10 mouse cellular contexts compared by ENCODE assay signal in genomic region chr19:53653624-53654467, GRCm38 (mm10). TPM values are rescaled to one million over a fixed set of nuclear protein-coding genes. Genes with fewer than 3 reads are reported as not detected.
A peak's percentile ranks its signal among the peaks of the same experiment; 100 is the strongest.
DNase-seq lines count a peak whose midpoint lies in the region; ATAC-seq and TF ChIP-seq lines count a peak whose summit lies in the region.
"Had no signal": no experiment of that assay in that cellular context is flagged by ENCODE, and none has a peak within 500 bp of the region (broad histone marks: within the 10 kb centered on the region; RNA-seq: fewer than 3 reads in every experiment).

No protein-coding gene starts in this region.

- H3K9me3 ChIP-seq in forebrain, embryonic 11.5 days (ENCODE audit: control insufficient read depth, low read length) = no peaks in the 10 kb centered on the region
- H3K9me3 ChIP-seq in forebrain, postnatal 0 days (ENCODE audit: low read length) = no peaks in the 10 kb centered on the region
- no peaks in the 10 kb centered on the region for H3K9me3 ChIP-seq in hindbrain, embryonic 15.5 days
- H3K9me3 ChIP-seq: G1E; stomach, embryonic 15.5 days had no signal

- H3K4me3 ChIP-seq in forebrain, embryonic 11.5 days (ENCODE audit: low read depth, low read length) = no peak overlapping the region
- no peak overlapping the region for H3K4me3 ChIP-seq in forebrain, postnatal 0 days (ENCODE audit: low read depth, low read length)
- H3K4me3 ChIP-seq in hindbrain, embryonic 15.5 days = no peak overlapping the region
- H3K4me3 ChIP-seq: stomach, embryonic 15.5 days had no signal

- no peaks in the 10 kb centered on the region for H3K36me3 ChIP-seq in forebrain, embryonic 11.5 days (ENCODE audit: control insufficient read depth, insufficient read depth, low read length)
- H3K36me3 ChIP-seq in forebrain, postnatal 0 days (ENCODE audit: insufficient read depth) = no peaks in the 10 kb centered on the region
- H3K36me3 ChIP-seq in hindbrain, embryonic 15.5 days = no peaks in the 10 kb centered on the region
- H3K36me3 ChIP-seq: stomach, embryonic 15.5 days had no signal

- H3K9ac ChIP-seq in forebrain, embryonic 11.5 days (ENCODE audit: low read length) = no peak overlapping the region
- H3K9ac ChIP-seq in forebrain, postnatal 0 days = no peak overlapping the region
- no peak overlapping the region for H3K9ac ChIP-seq in hindbrain, embryonic 15.5 days
- H3K9ac ChIP-seq: stomach, embryonic 15.5 days had no signal

- peaks cover 7% of the 10 kb centered on the region for H3K4me1 ChIP-seq in forebrain, embryonic 11.5 days (replicated peaks; ENCODE audit: control insufficient read depth, insufficient read depth, low read length)
- H3K4me1 ChIP-seq in forebrain, postnatal 0 days (ENCODE audit: insufficient read depth) = no peaks in the 10 kb centered on the region
- H3K4me1 ChIP-seq in hindbrain, embryonic 15.5 days (replicated peaks) = peaks cover 17% of the 10 kb centered on the region

- ATAC-seq in forebrain, embryonic 11.5 days (replicated peaks; ENCODE audit: low FRiP score) = peak; percentile 42
- no peak for ATAC-seq in forebrain, postnatal 0 days
- ATAC-seq in hindbrain, embryonic 15.5 days (ENCODE audit: low FRiP score, low read depth) = peak; percentile 17; the same call in 1 of the 2 replicates

- no peak overlapping the region for H3K4me2 ChIP-seq in forebrain, embryonic 11.5 days (ENCODE audit: low read depth, low read length, severe bottlenecking)
- no peak overlapping the region for H3K4me2 ChIP-seq in forebrain, postnatal 0 days (ENCODE audit: low read depth)
- no peak overlapping the region for H3K4me2 ChIP-seq in hindbrain, embryonic 15.5 days
- H3K4me2 ChIP-seq: stomach, embryonic 15.5 days had no signal

- TF ChIP-seq CTCF in forebrain, postnatal 0 days (IDR thresholded peaks at IDR 0.05; ENCODE audit: low read depth) = no peak

- DNase-seq in forebrain, embryonic 11.5 days (ENCODE audit: low spot score) = no peak
- DNase-seq in forebrain, postnatal 0 days = no peak
- DNase-seq in R1 (ENCODE audit: low read depth, low spot score) = peak; percentile 68
- DNase-seq in lung, adult 18-20 months = peak; percentile 45 to 58
- DNase-seq in yolk sac, embryonic 10.5 days (ENCODE audit: low spot score) = peak; percentile 12
- DNase-seq in cerebellum, adult 18-20 months = no peak
- DNase-seq in layer of hippocampus, adult 9-10 months (ENCODE audit: low spot score) = no peak

- WGBS in forebrain, embryonic 11.5 days = 72% methylated on average over 20 of the region's 20 CpGs
- WGBS in forebrain, postnatal 0 days = 53% methylated on average over 20 of the region's 20 CpGs
- WGBS in hindbrain, embryonic 15.5 days = 67% methylated on average over 20 of the region's 20 CpGs

- no peaks in the 10 kb centered on the region for H3K27me3 ChIP-seq in forebrain, embryonic 11.5 days (ENCODE audit: control insufficient read depth, insufficient read depth, low read length)
- no peaks in the 10 kb centered on the region for H3K27me3 ChIP-seq in forebrain, postnatal 0 days (ENCODE audit: insufficient read depth, low read length)
- H3K27me3 ChIP-seq in hindbrain, embryonic 15.5 days = no peaks in the 10 kb centered on the region
- H3K27me3 ChIP-seq: stomach, embryonic 15.5 days had no signal

- no peak overlapping the region for H3K27ac ChIP-seq in forebrain, embryonic 11.5 days (ENCODE audit: low read depth, low read length)
- no peak overlapping the region for H3K27ac ChIP-seq in forebrain, postnatal 0 days (ENCODE audit: low read depth, low read length)
- no peak overlapping the region for H3K27ac ChIP-seq in hindbrain, embryonic 15.5 days (replicated peaks)
- H3K27ac ChIP-seq: stomach, embryonic 15.5 days had no signal

RNA-seq across cellular contexts. Expression of gene Rbm20, which starts 23.3 kb away (rescaled TPM):
- 4.2 and 4.6 TPM in 2 replicates for polyA plus RNA-seq in forebrain, embryonic 11.5 days (2014; fragmentation: Nextera tagmentation; extraction: Ambion mirVana)
- 2.9 and 3.4 TPM in 2 replicates for total RNA-seq in forebrain, postnatal 0 days (2014; rRNA removed)
- polyA plus RNA-seq in forebrain, postnatal 0 days (2015; fragmentation: Nextera tagmentation; extraction: Ambion mirVana) = 1.1 and 1.4 TPM in 2 replicates
- polyA plus RNA-seq in hindbrain, embryonic 15.5 days (2015; fragmentation: Nextera tagmentation; extraction: Ambion mirVana) = 0.71 and 0.80 TPM in 2 replicates

RNA-seq across cellular contexts. Expression of gene Smc3, which starts 53.6 kb away (rescaled TPM):
- 94.1 and 101 TPM in 2 replicates for polyA plus RNA-seq in forebrain, embryonic 11.5 days (2014; fragmentation: Nextera tagmentation; extraction: Ambion mirVana)
- 35.5 and 41.4 TPM in 2 replicates for total RNA-seq in forebrain, postnatal 0 days (2014; rRNA removed)
- 36.9 and 47.0 TPM in 2 replicates for polyA plus RNA-seq in forebrain, postnatal 0 days (2015; fragmentation: Nextera tagmentation; extraction: Ambion mirVana)
- 53.7 and 54.7 TPM in 2 replicates for polyA plus RNA-seq in hindbrain, embryonic 15.5 days (2015; fragmentation: Nextera tagmentation; extraction: Ambion mirVana)

Comparison
In these comparisons a context has a peak if more than half of its experiments do, and no peak if none do; other contexts are left out.
1. DNase-seq: peak in R1 (single experiment), lung, adult 18-20 months (2 of 2) and yolk sac, embryonic 10.5 days (single experiment); none in forebrain, embryonic 11.5 days (single experiment), forebrain, postnatal 0 days (single experiment), cerebellum, adult 18-20 months (0 of 2) and layer of hippocampus, adult 9-10 months (single experiment).